Mouse (Mus musculus): ENCODE results near the gene Mavs. TPM values are rescaled to one million over a fixed set of nuclear protein-coding genes. Genes with fewer than 3 reads are reported as not detected.
A peak's percentile ranks its signal among the peaks of the same experiment; 100 is the strongest.

The Mavs gene
- polyA plus RNA-seq (2015; fragmentation: Nextera tagmentation; extraction: Ambion mirVana) = 9.8 and 17.9 TPM in 2 replicates

DNA sequence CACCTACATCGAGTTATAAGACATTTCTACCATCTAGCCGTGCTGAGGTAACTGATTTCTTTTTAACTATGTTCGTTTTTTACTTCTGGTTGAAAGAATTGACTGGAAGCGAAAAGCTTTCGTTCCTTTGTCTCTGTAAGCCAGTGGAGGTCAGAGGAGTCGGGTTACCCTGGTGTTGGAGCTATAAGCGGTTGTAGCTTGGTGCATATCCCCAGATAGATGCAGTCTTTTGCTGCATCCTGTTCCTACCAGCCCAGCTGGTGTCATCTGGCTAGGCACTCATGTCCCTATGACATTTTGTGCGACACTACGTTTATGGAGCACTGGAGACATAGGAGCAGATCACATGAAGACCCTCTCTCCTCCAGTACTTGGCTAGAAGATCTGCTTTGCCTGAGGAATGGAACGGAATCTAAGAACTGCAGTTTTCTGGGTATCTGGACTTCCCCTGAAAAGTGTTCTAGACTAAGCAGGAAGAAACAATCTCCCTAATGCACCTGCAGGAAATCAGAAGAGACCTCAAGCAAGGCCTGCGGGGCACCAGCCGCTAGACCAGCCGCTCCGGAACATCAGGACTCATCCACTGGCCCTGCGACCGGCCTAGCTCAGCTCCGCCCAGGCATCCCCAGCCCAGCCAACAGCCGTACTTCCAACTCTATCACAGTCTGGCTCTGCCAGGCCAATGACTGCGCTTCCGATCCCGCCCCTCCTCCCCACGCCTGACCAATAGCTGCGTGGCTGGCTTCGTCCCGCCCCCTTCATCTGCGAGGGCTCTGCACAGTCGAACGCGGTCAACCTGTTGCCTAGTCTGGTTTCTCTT is at the start of gene Mavs:
Gene Mavs, plus strand, starts transcription at position 757 of the 820 bp plus-strand sequence.

DNA sequence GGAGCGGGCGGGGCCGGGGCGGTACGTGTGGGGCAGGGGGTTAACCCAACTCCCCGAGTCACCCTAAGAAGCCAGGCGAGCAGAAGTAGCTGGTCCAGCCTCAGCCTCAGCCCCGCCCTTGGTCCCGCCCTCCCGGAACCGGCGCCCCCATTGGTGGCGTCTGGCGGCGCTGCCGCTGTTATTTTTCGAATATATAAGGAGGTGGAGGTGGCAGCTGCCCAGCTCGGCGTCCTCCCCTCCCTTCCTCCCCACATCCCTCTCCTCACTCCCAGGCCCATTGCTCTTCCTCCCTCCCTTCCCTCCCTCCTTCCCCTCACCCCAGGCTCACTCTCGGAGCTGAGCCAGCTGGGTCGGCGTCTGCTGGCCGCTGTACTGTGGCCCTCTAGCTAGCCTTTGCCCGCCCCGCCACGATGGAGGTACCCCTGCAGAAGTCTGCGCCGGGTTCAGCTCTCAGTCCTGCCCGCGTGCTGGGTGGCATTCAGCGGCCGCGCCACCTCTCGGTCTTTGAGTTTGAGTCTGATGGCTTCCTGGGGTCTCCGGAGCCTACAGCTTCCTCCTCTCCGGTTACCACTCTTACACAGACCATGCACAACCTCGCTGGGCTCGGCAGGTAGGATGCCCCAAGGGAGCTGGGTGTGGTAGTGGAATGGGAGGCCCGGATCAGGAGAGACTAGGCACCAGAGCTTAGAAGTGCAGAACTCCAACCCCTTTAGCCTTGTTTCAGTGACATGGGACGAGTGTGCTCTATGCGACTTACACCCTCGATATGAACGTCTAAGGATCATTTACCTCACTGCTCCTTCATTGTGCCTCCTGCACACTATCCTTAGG is 46.9 kb upstream of the Mavs start, which contains the start of the genes Cdc25b and Spef1:
Gene Cdc25b, plus strand, starts transcription at position 179 of the 831 bp plus-strand sequence.
Gene Spef1, minus strand, starts transcription at position 512 of the 831 bp plus-strand sequence.

DNA sequence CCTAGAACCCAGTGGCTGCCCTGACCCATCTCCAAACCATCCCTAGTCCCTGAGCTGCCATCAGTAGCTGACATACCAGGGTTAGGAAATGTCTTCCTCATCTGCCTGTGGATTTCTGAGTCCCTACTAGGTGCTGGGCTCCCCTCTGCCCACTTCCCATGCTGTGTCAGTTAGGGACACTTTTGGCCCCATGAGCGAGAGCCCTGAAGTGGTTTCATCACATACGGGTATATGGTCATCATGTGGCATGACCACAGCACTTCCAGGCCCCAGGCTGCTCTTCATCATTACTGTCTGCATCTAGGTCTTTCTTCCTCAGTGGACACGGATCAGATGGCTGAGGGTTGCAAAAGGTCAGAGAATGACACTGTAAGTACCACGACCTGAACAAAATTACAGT is 27.1 kb upstream of the Mavs start, which contains the start of gene Ap5s1:
Gene Ap5s1, plus strand, starts transcription at position 301 of the 400 bp plus-strand sequence.

DNA sequence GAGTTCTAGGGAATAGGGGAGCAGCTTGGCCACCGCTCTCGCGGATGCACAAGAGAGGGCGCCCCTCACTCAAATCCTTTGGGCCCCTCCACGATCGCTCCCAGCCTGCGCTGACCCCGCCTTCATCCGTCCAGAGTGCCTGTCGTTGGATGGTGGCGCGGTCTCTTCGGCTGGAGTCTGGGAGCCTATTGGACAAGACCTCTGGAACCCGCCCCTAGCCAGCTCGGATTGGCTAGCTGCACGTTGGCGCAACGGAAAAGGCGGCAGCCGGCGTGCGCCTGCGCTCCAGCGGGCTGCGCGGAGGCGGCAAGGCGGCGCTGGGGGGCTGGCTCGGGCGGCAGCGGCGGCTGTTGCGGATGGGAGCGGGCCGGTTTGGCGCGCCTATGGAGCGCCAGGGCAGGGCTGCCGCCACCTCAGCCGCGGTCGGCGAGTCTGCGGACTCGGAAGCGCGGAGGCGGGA is 28.4 kb downstream of the Mavs start, which contains the start of gene Pank2:
Gene Pank2, plus strand, starts transcription at position 283 of the 460 bp plus-strand sequence.

Small RNA genes within 50 kb of the gene (microRNA-seq; reads per million reads assigned to microRNA genes)
- gene Mir103-2 (ENCODE audit: borderline replicate concordance, insufficient number of aligned reads) = 22.4 reads per million, percentile 25 among the genes with 10 or more reads in this experiment

Other genes starting within 250 kb of the Mavs start
- 9.1 and 10.3 TPM in 2 replicates for gene Gfra4, start 191.0 kb upstream of the Mavs start, polyA plus RNA-seq (2015; fragmentation: Nextera tagmentation; extraction: Ambion mirVana)
- gene Adam33, start 170.2 kb upstream of the Mavs start, polyA plus RNA-seq (2015; fragmentation: Nextera tagmentation; extraction: Ambion mirVana) = 12.5 and 13.5 TPM in 2 replicates
- 1.2 TPM in 2 replicates for gene Siglec1, start 147.3 kb upstream of the Mavs start, polyA plus RNA-seq (2015; fragmentation: Nextera tagmentation; extraction: Ambion mirVana)
- 5.6 and 6.3 TPM in 2 replicates for gene Hspa12b, start 106.8 kb upstream of the Mavs start, polyA plus RNA-seq (2015; fragmentation: Nextera tagmentation; extraction: Ambion mirVana)
- not detected in 2 replicates for gene Gm11037, start 100.6 kb upstream of the Mavs start, polyA plus RNA-seq (2015; fragmentation: Nextera tagmentation; extraction: Ambion mirVana)
- gene 1700037H04Rik, start 74.0 kb upstream of the Mavs start, polyA plus RNA-seq (2015; fragmentation: Nextera tagmentation; extraction: Ambion mirVana) = 49.6 and 59.0 TPM in 2 replicates
- gene Cenpb, start 54.0 kb upstream of the Mavs start, polyA plus RNA-seq (2015; fragmentation: Nextera tagmentation; extraction: Ambion mirVana) = 12.9 and 13.2 TPM in 2 replicates
- 20.0 and 21.6 TPM in 2 replicates for gene Cdc25b, start 47.1 kb upstream of the Mavs start, polyA plus RNA-seq (2015; fragmentation: Nextera tagmentation; extraction: Ambion mirVana)
- gene Spef1, start 46.8 kb upstream of the Mavs start, polyA plus RNA-seq (2015; fragmentation: Nextera tagmentation; extraction: Ambion mirVana) = 1.2 and 2.0 TPM in 2 replicates
- gene Ap5s1, start 27.0 kb upstream of the Mavs start, polyA plus RNA-seq (2015; fragmentation: Nextera tagmentation; extraction: Ambion mirVana) = 24.1 and 26.4 TPM in 2 replicates
- 36.9 and 46.2 TPM in 2 replicates for gene Pank2, start 28.4 kb downstream of the Mavs start, polyA plus RNA-seq (2015; fragmentation: Nextera tagmentation; extraction: Ambion mirVana)
- 1.6 and 2.3 TPM in 2 replicates for gene Rnf24, start 118.8 kb downstream of the Mavs start, polyA plus RNA-seq (2015; fragmentation: Nextera tagmentation; extraction: Ambion mirVana)

All from adrenal gland, postnatal 0 days (tissue).